Mouse (Mus musculus) liver, embryonic 14.5 days (tissue): ENCODE data around the gene Zfp369. TPM values are rescaled to one million over a fixed set of nuclear protein-coding genes. Genes with fewer than 3 reads are reported as not detected.

Source experiments
- ATAC-seq: fragments of 200-750 bp; cut with Nextera tagmentation; 2 replicates; pipeline ENCODE4 v1.8.0; 2017; ENCODE audit warnings: moderate number of reproducible peaks, mild to moderate bottlenecking, moderate library complexity; ENCODE audit not compliant: insufficient read depth
- DNase-seq, 3 experiments: peaks; one replicate each; pipeline ENCODE4 v3.0.0-alpha.2; 2012 to 2013; ENCODE audit warnings: low read depth in 3 of 3, low spot score in 3 of 3
- H3K27ac ChIP-seq: fragments of 300-500 bp; sonication (generic); 2 replicates; pipeline ENCODE4 v1.5.1; 2014; ENCODE audit warnings: moderate library complexity, mild to moderate bottlenecking, control low read depth, inconsistent platforms
- H3K27me3 ChIP-seq: fragments of 300-500 bp; sonication (generic); 2 replicates; pipeline ENCODE4 v1.6.1; 2014; ENCODE audit warnings: mild to moderate bottlenecking, low read length, moderate library complexity; ENCODE audit not compliant: control insufficient read depth, insufficient read depth
- H3K36me3 ChIP-seq: fragments of 300-500 bp; sonication (generic); replicated peaks from 2 replicates; pipeline ENCODE4 v1.6.1; 2014; ENCODE audit warnings: low read depth; ENCODE audit not compliant: control insufficient read depth, insufficient read depth
- H3K4me1 ChIP-seq, 2 experiments: fragments of 200-500 bp in 1 of 2; fragments of 300-500 bp in 1 of 2; sonication (generic) in 1 of 2; replicated peaks; 2 replicates each; pipeline ENCODE4 v1.6.1; 2012 to 2014; ENCODE audit warnings: antibody characterized with exemption in 1 of 2, inconsistent platforms in 1 of 2, low read length in 1 of 2; ENCODE audit not compliant: control insufficient read depth in 2 of 2, insufficient read depth in 2 of 2
- H3K4me2 ChIP-seq: fragments of 300-500 bp; sonication (generic); 2 replicates; pipeline ENCODE4 v1.6.1; 2014; ENCODE audit warnings: low read depth, mild to moderate bottlenecking, control low read depth, moderate library complexity
- H3K4me3 ChIP-seq, 2 experiments: fragments of 200-500 bp in 1 of 2; fragments of 300-500 bp in 1 of 2; sonication (generic) in 1 of 2; 2 replicates each; pipeline ENCODE4 v1.5.1; 2012 to 2014; ENCODE audit warnings: low read depth in 2 of 2, low read length in 2 of 2, mild to moderate bottlenecking in 2 of 2, control low read depth in 1 of 2, inconsistent platforms in 1 of 2, moderate library complexity in 1 of 2; ENCODE audit not compliant: insufficient read depth in 1 of 2
- H3K9ac ChIP-seq: fragments of 300-500 bp; sonication (generic); replicated peaks from 2 replicates; pipeline ENCODE4 v1.6.1; 2014; ENCODE audit warnings: mild to moderate bottlenecking, control low read depth, moderate library complexity
- H3K9me3 ChIP-seq: fragments of 300-500 bp; sonication (generic); 2 replicates; pipeline ENCODE4 v1.6.1; 2016; ENCODE audit warnings: low read length, mixed read lengths; ENCODE audit not compliant: control insufficient read depth
- CTCF ChIP-seq: IDR thresholded peaks from 2 replicates; pipeline ENCODE4 v1.5.1; 2016; ENCODE audit warnings: antibody characterized with exemption, low read depth, control low read depth
- EP300 ChIP-seq: IDR thresholded peaks from 2 replicates; pipeline ENCODE4 v1.6.1; 2016; ENCODE audit warnings: antibody characterized with exemption, low read depth
- WGBS: fragments of 180-500 bp; shearing (Covaris S2); extraction: QIAGEN DNeasy Blood & Tissue Kit; methylation state at CpG from one replicate; pipeline ENCODE4 v1.1.7; 2014; ENCODE audit not compliant: insufficient replicate concordance; 5-methylcytosine and 5-hydroxymethylcytosine counted together
- polyA plus RNA-seq, 2 experiments: library from polyadenylated mRNA; depleted of rRNA in 1 of 2; stranded (reverse) in 1 of 2; unstranded in 1 of 2; fragments of >200 nt; fragmentation: Nextera tagmentation in 1 of 2; extraction: Ambion mirVana in 1 of 2; gene quantifications; 2 replicates each; pipeline versions ENCODE4 v1.2.1 to v1.2.3; 2012 to 2014

Zfp369 gene
- polyA plus RNA-seq (2012; rRNA removed) = 6.8 and 8.9 TPM in 2 replicates
- 4.3 and 4.5 TPM in 2 replicates for polyA plus RNA-seq (2014; fragmentation: Nextera tagmentation; extraction: Ambion mirVana)

GRCm38 (mm10) chr13:65278383-65279341 lies at the start of gene Zfp369:
TSS of gene Zfp369 (plus strand) at chr13:65278814.
- Histone ChIP-seq H3K4me2 (peak within 1 kb of the TSS; percentile 76), H3K9me3 (no peaks in the 10 kb centered on the region), H3K9ac (peak within 1 kb of the TSS; percentile 84), H3K27me3 (no peaks in the 10 kb centered on the region), H3K4me1 (peaks cover 5 to 10% of the 10 kb centered on the region in 2 experiments), H3K36me3 (no peaks in the 10 kb centered on the region), H3K27ac (peak within 1 kb of the TSS; percentile 78), H3K4me3 (peak within 1 kb of the TSS; percentile 78 to 96)
- TF ChIP-seq CTCF (peak; percentile 41), EP300 (no peak)
- under 1% methylated on average over 50 of the region's 50 CpGs for WGBS
- peak; percentile 98 for ATAC-seq
- DNase-seq = peak; percentile 77 to 85 (median 77)

GRCm38 (mm10) chr13:65237211-65237610 lies 41.4 kb upstream of the Zfp369 start:
- 65% methylated on average over 9 of the region's 9 CpGs for WGBS
- H3K9me3 ChIP-seq = no peaks in the 10 kb centered on the region
- no peak overlapping the region for H3K27ac ChIP-seq
- no peak for TF ChIP-seq CTCF
- no peak for TF ChIP-seq EP300
- ATAC-seq (no peak), DNase-seq (no peak)
- no peak overlapping the region for H3K4me2 ChIP-seq
- no peaks in the 10 kb centered on the region for H3K27me3 ChIP-seq
- no peaks in the 10 kb centered on the region for H3K36me3 ChIP-seq
- no peak overlapping the region for H3K4me3 ChIP-seq
- no peak overlapping the region for H3K9ac ChIP-seq
- H3K4me1 ChIP-seq = peaks cover 4 to 7% of the 10 kb centered on the region in 2 experiments

- peak; percentile 88 for ATAC-seq
- Histone ChIP-seq H3K27me3 (no peaks in the 10 kb centered on the region), H3K4me3 (peak overlapping the region; percentile 79 to 84), H3K4me2 (peak overlapping the region; percentile 96), H3K9me3 (no peaks in the 10 kb centered on the region), H3K9ac (peak overlapping the region; percentile 77), H3K4me1 (peaks cover 6 to 11% of the 10 kb centered on the region in 2 experiments), H3K27ac (peak overlapping the region; percentile 82), H3K36me3 (no peaks in the 10 kb centered on the region)
- TF ChIP-seq EP300 = no peak
- TF ChIP-seq CTCF = peak; percentile 16
- WGBS = under 1% methylated on average over 28 of the region's 28 CpGs
- peak; percentile 88 to 91 (median 88) for DNase-seq
These were observed 38.0 kb upstream of the Zfp369 start for GRCm38 (mm10) chr13:65240509-65241098.

- Histone ChIP-seq H3K4me3 (peak overlapping the region; percentile 79 to 84), H3K4me1 (peaks cover 6 to 11% of the 10 kb centered on the region in 2 experiments), H3K27me3 (no peaks in the 10 kb centered on the region), H3K27ac (peak overlapping the region; percentile 82), H3K4me2 (peak overlapping the region; percentile 96), H3K9me3 (no peaks in the 10 kb centered on the region), H3K36me3 (no peaks in the 10 kb centered on the region), H3K9ac (peak overlapping the region; percentile 77)
- DNase-seq = peak; percentile 82 to 87 (median 85)
- TF ChIP-seq CTCF (0 out of 2 replicates have a peak, but pooled peaks have one; percentile 2), EP300 (no peak)
- peak; percentile 77 for ATAC-seq
- under 1% methylated on average over 45 of the region's 45 CpGs for WGBS
These were observed 37.5 kb upstream of the Zfp369 start for GRCm38 (mm10) chr13:65241099-65241626.
